Mouse (Mus musculus): ENCODE measurements around the gene 1700001L19Rik.

- TF ChIP-seq CTCF (IDR thresholded peaks at IDR 0.05; ENCODE audit: borderline replicate concordance, insufficient read depth, low read length) (no peak), POLR2A (IDR thresholded peaks at IDR 0.05; ENCODE audit: low read depth, low read length) (no peak)
Measured at GRCm38 (mm10) chr13:68601184-68601583, 4.0 kb downstream of the 1700001L19Rik start.

Measured in embryonic fibroblast, embryonic 13.5 days (primary cell).